Mouse (Mus musculus) fat pad, adult 2 months (tissue): ENCODE results near the gene Rsph10b.
A peak's percentile ranks its signal among the peaks of the same experiment; 100 is the strongest.
"Not testable (repeated sequence)": the region's sequence is repeated elsewhere in the genome, so short reads cannot be mapped to it uniquely, and the experiment has no call there.

Source experiments
- DNase-seq: peaks from one replicate; pipeline ENCODE4 v3.0.0-alpha.2; 2011; ENCODE audit warnings: low read depth, low spot score; ENCODE audit errors: extremely low read depth

Gene Rsph10b

GRCm38 (mm10) chr5:143990086-143990485 lies 57.3 kb downstream of the Rsph10b start:
- no peak for DNase-seq

- no peak for DNase-seq
Observed at GRCm38 (mm10) chr5:143992661-143993060, 59.8 kb downstream of the Rsph10b start.

- no peak for DNase-seq
Observed at GRCm38 (mm10) chr5:143993260-143993659, 60.4 kb downstream of the Rsph10b start.

DNA sequence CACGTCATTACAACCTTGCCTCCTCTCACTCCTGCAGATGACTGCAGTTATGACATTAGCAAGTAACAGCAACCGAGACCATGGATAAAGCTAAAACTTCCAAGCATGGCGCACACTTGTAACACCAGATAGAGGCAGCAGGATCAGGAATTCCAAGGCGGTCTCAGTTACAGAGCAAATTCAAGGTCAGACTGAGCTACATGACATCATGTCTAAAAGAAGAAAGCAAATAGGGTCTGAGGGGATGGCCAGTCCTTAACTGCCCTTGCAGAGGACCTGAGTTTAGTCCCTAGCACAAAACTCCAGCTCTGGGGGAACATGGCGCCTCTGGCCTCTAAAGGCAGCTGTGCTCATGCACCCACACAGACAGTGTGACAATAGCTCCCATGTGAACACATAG lies 61.0 kb downstream of the Rsph10b start:
- no peak for DNase-seq

DNA sequence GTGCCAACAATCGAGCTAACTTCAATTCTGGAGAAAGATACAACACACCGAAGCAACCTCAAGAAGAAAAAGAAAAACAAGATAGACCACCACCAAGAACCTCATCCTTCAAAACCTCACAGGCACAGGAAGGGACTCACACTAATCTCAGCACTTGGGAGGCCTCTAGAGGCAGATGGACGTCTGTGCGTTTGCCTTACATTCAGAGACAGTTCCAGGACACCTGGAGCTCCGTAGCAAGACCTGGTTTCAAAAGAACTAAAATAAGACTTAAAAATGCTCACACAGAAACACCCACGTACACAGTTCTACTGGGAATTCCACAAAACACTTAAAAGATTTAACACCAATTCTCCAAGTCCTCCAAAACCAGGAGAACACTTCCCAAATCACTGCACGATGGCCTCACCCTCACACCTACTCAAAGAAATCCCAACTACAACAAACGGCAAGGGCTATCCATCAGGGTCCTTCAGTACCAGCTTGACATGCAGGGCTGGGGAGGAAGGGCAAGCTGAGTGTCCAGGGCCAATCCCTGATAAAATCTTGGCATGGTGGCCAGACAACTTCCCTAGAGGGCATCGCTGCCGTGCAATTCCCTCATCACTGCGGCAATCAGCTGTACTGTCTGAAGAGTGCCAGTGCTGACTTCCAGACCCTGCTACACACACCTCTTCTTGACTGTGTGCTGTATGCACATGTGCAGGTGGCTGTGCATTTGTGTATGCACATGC lies 62.0 kb downstream of the Rsph10b start:
- no peak for DNase-seq

GRCm38 (mm10) chr5:143999409-143999808 lies 66.6 kb downstream of the Rsph10b start:
- DNase-seq = no peak

GRCm38 (mm10) chr5:144002461-144003192 lies 69.8 kb downstream of the Rsph10b start:
- DNase-seq = no peak

DNA sequence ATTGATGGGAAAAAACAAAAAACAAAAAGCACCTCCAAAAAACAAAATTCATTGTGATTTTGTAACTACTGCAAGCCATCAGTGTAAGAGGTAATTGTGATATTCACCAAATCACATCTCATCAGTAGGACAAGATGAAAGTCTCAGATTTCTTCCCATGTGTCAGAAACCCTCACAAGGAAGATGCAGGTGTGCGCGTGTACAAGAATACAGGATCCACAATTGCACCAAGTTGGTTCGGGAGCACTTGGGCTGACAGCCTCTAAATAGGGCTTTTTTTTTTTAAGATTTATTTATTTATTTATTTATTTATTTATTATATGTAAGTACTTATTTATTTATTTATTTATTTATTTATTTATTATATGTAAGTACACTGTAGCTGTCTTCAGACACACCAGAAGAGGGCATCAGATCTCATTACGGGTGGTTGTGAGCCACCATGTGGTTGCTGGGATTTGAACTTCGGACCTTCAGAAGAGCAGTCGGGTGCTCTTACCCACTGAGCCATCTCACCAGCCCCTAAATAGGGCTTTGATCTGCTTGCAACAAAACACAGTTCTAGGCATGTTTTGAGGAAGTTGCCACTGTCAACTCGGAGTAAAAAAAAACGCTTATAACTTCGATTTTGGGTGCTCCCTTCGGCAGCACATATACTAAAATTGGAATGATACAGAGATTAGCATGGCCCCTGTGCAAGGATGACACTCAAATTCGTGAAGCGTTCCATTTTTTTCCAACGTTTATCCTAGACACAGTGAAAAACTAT lies 80.7 kb downstream of the Rsph10b start:
- DNase-seq = not testable (repeated sequence)

GRCm38 (mm10) chr5:144014551-144015311 lies 81.9 kb downstream of the Rsph10b start, which contains the start of gene Ccz1:
Gene Ccz1 (minus strand): TSS chr5:144014877.
- DNase-seq = peak; percentile 19

DNA sequence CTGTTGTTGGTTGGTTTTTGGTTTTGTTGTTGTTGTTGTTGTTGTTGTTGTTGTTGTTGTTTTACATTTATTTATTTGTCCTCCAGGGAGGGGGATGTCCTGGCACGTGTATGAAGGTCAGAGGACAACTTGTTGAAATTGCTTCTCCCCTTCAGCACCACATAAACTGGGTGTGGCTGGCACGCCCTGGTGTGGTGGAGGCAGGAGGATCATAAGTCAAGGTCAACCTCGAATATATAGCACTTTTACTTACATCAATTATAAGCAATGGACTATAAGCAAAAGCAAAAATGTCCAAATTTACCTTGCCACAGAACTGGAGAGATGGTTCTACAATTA lies 82.4 kb downstream of the Rsph10b start:
- DNase-seq = no peak

DNA sequence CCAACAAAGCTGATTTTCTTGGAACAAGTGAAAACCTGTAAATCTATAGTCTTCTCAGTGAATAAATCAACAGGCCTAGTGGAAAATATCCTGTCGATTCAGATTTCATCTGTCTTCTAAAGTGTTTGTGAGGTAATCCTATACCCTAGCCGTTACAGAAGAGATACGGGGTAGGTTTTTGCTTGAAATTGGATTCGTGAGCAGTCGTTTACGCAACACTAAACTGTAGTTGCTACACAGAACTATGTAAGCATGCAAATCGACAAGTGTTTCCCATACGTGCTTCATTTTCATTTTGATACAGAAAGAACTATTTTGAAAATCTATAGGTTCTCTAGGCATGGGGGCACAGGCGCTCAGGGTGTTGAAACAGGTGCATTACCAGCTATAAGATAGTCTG lies 83.0 kb downstream of the Rsph10b start:
- DNase-seq = no peak

GRCm38 (mm10) chr5:144026620-144027263 lies 93.9 kb downstream of the Rsph10b start, which contains the start of gene Ocm:
Gene Ocm (minus strand): TSS chr5:144026670.
- no peak for DNase-seq

- no peak for DNase-seq
Observed at GRCm38 (mm10) chr5:144032491-144032890, 99.7 kb downstream of the Rsph10b start.

DNA sequence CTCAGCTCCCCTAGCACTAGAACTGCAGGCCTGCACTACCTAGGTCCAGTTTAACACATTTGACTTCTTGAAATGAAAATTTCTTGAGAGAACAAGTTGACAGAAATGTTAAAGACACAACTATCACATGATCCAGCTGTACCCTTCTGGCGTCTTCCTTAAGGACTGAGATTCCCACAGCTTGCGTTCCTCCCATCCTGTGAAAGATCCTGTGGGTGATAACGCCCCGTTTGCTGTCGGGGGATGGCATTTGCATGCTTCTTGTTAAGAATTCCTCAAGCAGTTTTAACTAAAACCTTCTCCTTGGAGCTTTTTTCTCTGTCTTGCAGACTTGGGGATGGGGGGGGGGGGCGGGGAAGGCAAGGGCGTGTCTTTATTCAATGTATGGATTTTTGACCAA lies 101.7 kb downstream of the Rsph10b start:
- no peak for DNase-seq
